Mouse (Mus musculus) embryonic facial prominence, embryonic 15.5 days (tissue): ENCODE measurements around the gene Trnp1. TPM values are rescaled to one million over a fixed set of nuclear protein-coding genes. Genes with fewer than 3 reads are reported as not detected.

Source experiments
- ATAC-seq: fragments of 200-750 bp; cut with Nextera tagmentation; 2 replicates; pipeline ENCODE4 v1.8.0; 2017; ENCODE audit warnings: low read depth, moderate TSS enrichment; ENCODE audit not compliant: insufficient number of reproducible peaks, low FRiP score, low TSS enrichment
- H3K27ac ChIP-seq: fragments of 300-500 bp; sonication (generic); replicated peaks from 2 replicates; pipeline ENCODE4 v1.5.1; 2015; ENCODE audit warnings: mild to moderate bottlenecking, inconsistent platforms
- H3K27me3 ChIP-seq: fragments of 300-500 bp; sonication (generic); 2 replicates; pipeline ENCODE4 v1.6.1; 2015; ENCODE audit warnings: inconsistent platforms
- H3K36me3 ChIP-seq: fragments of 300-500 bp; sonication (generic); 2 replicates; pipeline ENCODE4 v1.6.1; 2015; ENCODE audit warnings: mild to moderate bottlenecking, inconsistent platforms
- H3K4me1 ChIP-seq: fragments of 300-500 bp; sonication (generic); 2 replicates; pipeline ENCODE4 v1.6.1; 2015; ENCODE audit warnings: inconsistent platforms
- H3K4me2 ChIP-seq: fragments of 300-500 bp; sonication (generic); replicated peaks from 2 replicates; pipeline ENCODE4 v1.6.1; 2015; ENCODE audit warnings: mild to moderate bottlenecking, inconsistent platforms
- H3K4me3 ChIP-seq: fragments of 300-500 bp; sonication (generic); replicated peaks from 2 replicates; pipeline ENCODE4 v1.5.1; 2015; ENCODE audit warnings: mild to moderate bottlenecking, inconsistent platforms
- H3K9ac ChIP-seq: fragments of 300-500 bp; sonication (generic); 2 replicates; pipeline ENCODE4 v1.6.1; 2015; ENCODE audit warnings: inconsistent platforms
- H3K9me3 ChIP-seq: fragments of 300-500 bp; sonication (generic); replicated peaks from 2 replicates; pipeline ENCODE4 v1.6.1; 2016; ENCODE audit warnings: inconsistent platforms
- WGBS: fragments of 180-500 bp; shearing (Covaris S2); methylation state at CpG from one replicate; pipeline ENCODE4 v1.1.7; 2015; 5-methylcytosine and 5-hydroxymethylcytosine counted together
- polyA plus RNA-seq: library from polyadenylated mRNA; unstranded; fragments of >200 nt; fragmentation: Nextera tagmentation; extraction: Ambion mirVana; gene quantifications from 2 replicates; pipeline ENCODE4 v1.2.1, GENCODE M21; 2015

The Trnp1 gene
- polyA plus RNA-seq, 1 experiment from 2014 or later = 8.0 TPM

DNA sequence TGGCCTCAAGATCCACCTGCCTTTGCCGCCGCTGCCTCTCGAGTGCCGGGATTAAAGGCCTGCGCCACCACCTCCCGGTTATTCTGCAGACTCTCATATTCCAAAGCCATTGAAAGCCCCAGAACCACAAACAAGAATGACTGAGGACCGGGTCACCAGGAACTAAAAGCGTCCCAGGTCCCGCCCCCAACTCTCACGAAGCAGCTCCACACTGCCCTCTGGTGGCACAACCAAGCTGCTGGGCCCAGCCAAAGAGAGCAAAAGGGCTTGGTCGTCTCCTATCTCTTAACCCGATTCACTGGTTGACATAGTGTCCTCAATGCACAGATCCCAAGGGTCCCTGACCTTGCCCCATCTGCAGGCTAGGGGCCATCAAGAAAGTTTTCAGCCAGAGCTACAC lies 3.9 kb downstream of the Trnp1 start:
- H3K36me3 ChIP-seq = no peaks in the 10 kb centered on the region
- no peak overlapping the region; the same call in 1 of the 2 replicates for H3K27ac ChIP-seq
- 2% methylated on average over 12 of the region's 12 CpGs for WGBS
- no peaks in the 10 kb centered on the region for H3K9me3 ChIP-seq
- ATAC-seq = no peak
- H3K9ac ChIP-seq = peak overlapping the region; percentile 1; the same call in 1 of the 2 replicates
- peak overlapping the region; percentile 54 for H3K4me2 ChIP-seq
- H3K4me3 ChIP-seq = peak overlapping the region; percentile 30
- peaks cover 34% of the 10 kb centered on the region for H3K4me1 ChIP-seq
- H3K27me3 ChIP-seq = peaks cover 47% of the 10 kb centered on the region

- no peak for ATAC-seq
- WGBS = 22% methylated on average over 12 of the region's 12 CpGs
- Histone ChIP-seq H3K4me2 (peak overlapping the region; percentile 54), H3K27me3 (peaks cover 41% of the 10 kb centered on the region), H3K4me1 (peaks cover 31% of the 10 kb centered on the region), H3K4me3 (peak overlapping the region; percentile 30), H3K9ac (peak overlapping the region; percentile 1; the same call in 1 of the 2 replicates), H3K36me3 (no peaks in the 10 kb centered on the region), H3K9me3 (no peaks in the 10 kb centered on the region), H3K27ac (no peak overlapping the region; the same call in 1 of the 2 replicates)
Observed at GRCm38 (mm10) chr4:133493895-133494294, 4.5 kb downstream of the Trnp1 start.

- H3K9ac ChIP-seq = no peak overlapping the region
- peaks cover 12% of the 10 kb centered on the region for H3K4me1 ChIP-seq
- H3K36me3 ChIP-seq = no peaks in the 10 kb centered on the region
- H3K4me2 ChIP-seq = no peak overlapping the region
- ATAC-seq = no peak
- no peak overlapping the region for H3K27ac ChIP-seq
- no peak overlapping the region for H3K4me3 ChIP-seq
- H3K27me3 ChIP-seq = peaks cover 21% of the 10 kb centered on the region
- WGBS = 33% methylated on average over 10 of the region's 10 CpGs
- no peaks in the 10 kb centered on the region for H3K9me3 ChIP-seq
Observed at GRCm38 (mm10) chr4:133491800-133492199, 6.5 kb downstream of the Trnp1 start.

GRCm38 (mm10) chr4:133489489-133490245 lies 8.7 kb downstream of the Trnp1 start:
- Histone ChIP-seq H3K27ac (0 out of 2 replicates have a peak overlapping the region, but pooled peaks have one; percentile 39), H3K36me3 (no peaks in the 10 kb centered on the region), H3K4me1 (peaks cover 14% of the 10 kb centered on the region), H3K4me2 (no peak overlapping the region), H3K9me3 (no peaks in the 10 kb centered on the region), H3K27me3 (peaks cover 2% of the 10 kb centered on the region; the same call in 1 of the 2 replicates), H3K9ac (no peak overlapping the region), H3K4me3 (no peak overlapping the region)
- no peak for ATAC-seq
- 43% methylated on average over 4 of the region's 4 CpGs for WGBS

DNA sequence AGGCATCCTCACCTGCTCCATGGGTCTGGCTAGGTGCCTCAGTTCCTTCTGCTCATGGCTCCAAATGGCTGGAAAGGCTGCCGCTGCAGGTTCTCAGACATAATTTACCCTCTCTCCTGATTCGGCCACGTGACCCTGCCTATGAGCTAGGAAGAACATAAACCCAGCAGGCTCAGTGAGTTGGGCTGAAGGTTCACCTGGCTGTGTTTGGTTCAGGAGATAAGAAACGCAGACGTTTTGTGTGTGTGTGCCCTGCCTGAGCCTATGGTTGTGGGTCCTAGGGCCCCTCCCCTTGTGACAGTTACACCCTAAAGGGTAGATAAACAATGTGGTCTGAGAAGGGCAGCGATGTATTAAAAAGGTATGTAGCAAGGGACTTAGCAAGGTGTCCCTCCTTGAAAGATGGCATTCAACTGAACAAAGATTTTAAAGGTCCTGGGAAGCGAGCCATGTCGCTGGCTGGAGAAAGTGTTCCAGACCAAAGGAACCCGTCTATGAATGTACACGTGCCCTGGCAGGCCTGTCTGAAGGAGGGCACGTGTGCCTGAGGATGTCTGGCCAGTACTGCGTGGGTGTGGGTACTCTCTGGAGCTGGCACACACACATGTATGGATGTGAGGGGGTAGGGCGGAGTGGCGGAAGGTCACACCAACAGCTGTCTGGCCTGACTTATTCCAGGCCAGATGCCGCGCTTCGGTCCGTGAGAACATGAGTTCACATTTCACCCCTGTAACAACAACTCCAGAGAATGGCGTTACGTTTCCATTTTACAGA lies 9.5 kb downstream of the Trnp1 start:
- no peak for ATAC-seq
- Histone ChIP-seq H3K4me2 (no peak overlapping the region), H3K27me3 (no peaks in the 10 kb centered on the region), H3K4me3 (no peak overlapping the region), H3K36me3 (no peaks in the 10 kb centered on the region), H3K9me3 (no peaks in the 10 kb centered on the region), H3K4me1 (peaks cover 17% of the 10 kb centered on the region), H3K9ac (no peak overlapping the region), H3K27ac (no peak overlapping the region)
- 68% methylated on average over 20 of the region's 20 CpGs for WGBS

- no peak overlapping the region for H3K4me2 ChIP-seq
- ATAC-seq = no peak
- H3K4me3 ChIP-seq = no peak overlapping the region
- H3K4me1 ChIP-seq = peaks cover 16% of the 10 kb centered on the region
- H3K27me3 ChIP-seq = no peaks in the 10 kb centered on the region; the same call in 1 of the 2 replicates
- no peak overlapping the region for H3K27ac ChIP-seq
- no peaks in the 10 kb centered on the region for H3K9me3 ChIP-seq
- H3K9ac ChIP-seq = no peak overlapping the region
- no peaks in the 10 kb centered on the region for H3K36me3 ChIP-seq
- 93% methylated on average over 26 of the region's 26 CpGs for WGBS
Observed at GRCm38 (mm10) chr4:133486673-133487357, 11.5 kb downstream of the Trnp1 start.

GRCm38 (mm10) chr4:133485691-133486425 lies 12.5 kb downstream of the Trnp1 start:
- ATAC-seq = no peak
- H3K9me3 ChIP-seq = no peaks in the 10 kb centered on the region
- H3K27ac ChIP-seq = no peak overlapping the region
- 90% methylated on average over 28 of the region's 28 CpGs for WGBS
- no peaks in the 10 kb centered on the region for H3K36me3 ChIP-seq
- H3K4me3 ChIP-seq = no peak overlapping the region
- peaks cover 7% of the 10 kb centered on the region for H3K27me3 ChIP-seq
- no peak overlapping the region for H3K4me2 ChIP-seq
- H3K4me1 ChIP-seq = peaks cover 14% of the 10 kb centered on the region
- H3K9ac ChIP-seq = no peak overlapping the region

DNA sequence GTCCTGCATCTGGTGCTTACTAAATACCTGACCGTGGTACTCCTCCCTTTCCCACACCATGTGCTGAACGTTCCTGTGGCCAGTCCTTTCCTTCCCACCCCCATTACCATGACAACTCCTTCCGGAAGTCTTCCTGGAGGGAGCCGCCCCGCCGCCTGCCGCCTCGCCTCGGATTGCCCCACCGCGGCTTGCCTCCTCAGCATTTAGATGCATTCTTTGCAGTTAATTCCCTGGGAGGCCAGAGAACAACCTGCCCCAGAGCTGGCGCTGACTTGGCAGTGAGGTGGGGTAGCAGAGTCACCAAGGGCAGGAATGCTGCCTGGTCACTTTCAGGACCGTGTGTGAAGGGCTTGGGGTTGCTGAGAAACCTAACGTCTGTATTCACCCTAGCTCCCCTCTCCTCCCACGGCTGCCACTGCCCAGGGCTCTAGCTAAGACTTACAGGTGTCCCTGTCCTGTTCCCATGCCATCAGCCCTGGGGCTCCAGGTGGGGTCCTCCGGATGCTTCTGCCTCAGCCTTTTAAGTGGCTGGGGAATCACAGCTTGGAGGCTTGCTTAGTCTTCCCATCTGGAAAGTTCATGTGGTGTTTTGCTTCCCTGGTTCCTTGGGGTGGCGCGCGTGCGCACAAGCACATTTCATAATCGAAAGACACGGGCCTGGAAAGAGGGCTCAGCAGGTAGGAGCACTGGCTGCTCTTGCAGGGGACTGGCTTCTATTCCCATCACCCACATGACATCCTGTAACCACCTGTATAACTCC lies 13.9 kb downstream of the Trnp1 start:
- no peak for ATAC-seq
- Histone ChIP-seq H3K27ac (peak overlapping the region; percentile 34), H3K4me3 (peak overlapping the region; percentile 15; the same call in 1 of the 2 replicates), H3K4me1 (peaks cover 24% of the 10 kb centered on the region), H3K27me3 (peaks cover 15% of the 10 kb centered on the region), H3K9me3 (no peaks in the 10 kb centered on the region), H3K36me3 (no peaks in the 10 kb centered on the region), H3K4me2 (peak overlapping the region; percentile 37), H3K9ac (no peak overlapping the region)
- WGBS = 9% methylated on average over 22 of the region's 22 CpGs

DNA sequence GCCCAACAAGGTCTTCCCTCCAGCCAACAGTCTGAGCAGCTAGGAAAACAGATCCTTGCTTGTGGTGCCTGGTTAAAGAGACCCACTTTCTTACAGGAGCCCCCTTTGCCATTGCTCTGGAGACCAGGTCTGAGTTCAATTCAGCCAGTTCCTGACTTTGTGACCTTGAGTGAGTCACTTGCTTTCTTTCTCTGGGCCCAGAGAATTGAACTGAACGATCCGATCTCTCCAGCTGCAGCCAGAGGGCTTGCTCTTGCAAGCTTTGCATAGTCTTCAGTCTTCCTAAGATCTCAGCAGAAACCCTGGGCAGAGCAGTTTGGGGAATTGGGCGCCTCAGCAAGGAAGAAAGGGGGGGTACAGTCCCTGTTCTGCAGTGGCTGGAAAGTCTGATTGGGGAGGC lies 15.9 kb downstream of the Trnp1 start:
- Histone ChIP-seq H3K4me3 (no peak overlapping the region), H3K27me3 (peaks cover 23% of the 10 kb centered on the region), H3K36me3 (no peaks in the 10 kb centered on the region), H3K9me3 (no peaks in the 10 kb centered on the region), H3K4me2 (no peak overlapping the region), H3K27ac (no peak overlapping the region), H3K9ac (no peak overlapping the region), H3K4me1 (peaks cover 24% of the 10 kb centered on the region)
- 73% methylated on average over 3 of the region's 3 CpGs for WGBS
- no peak for ATAC-seq

GRCm38 (mm10) chr4:133481488-133481887 lies 16.9 kb downstream of the Trnp1 start:
- Histone ChIP-seq H3K4me3 (no peak overlapping the region), H3K36me3 (no peaks in the 10 kb centered on the region), H3K27ac (no peak overlapping the region), H3K9ac (no peak overlapping the region), H3K4me1 (peaks cover 24% of the 10 kb centered on the region), H3K27me3 (peaks cover 30% of the 10 kb centered on the region), H3K9me3 (no peaks in the 10 kb centered on the region), H3K4me2 (no peak overlapping the region)
- no peak for ATAC-seq
- WGBS = 17% methylated on average over 4 of the region's 4 CpGs
